Mouse (Mus musculus) right cerebral cortex, adult 2 months (tissue): ENCODE data around the gene Zbtb44.
"Not testable (repeated sequence)": the region's sequence is repeated elsewhere in the genome, so short reads cannot be mapped to it uniquely, and the experiment has no call there.

Source experiments
- DNase-seq, 2 experiments: peaks; one replicate each; pipeline ENCODE4 v3.0.0; 2021 to 2022; ENCODE audit warnings: low spot score in 2 of 2

Gene Zbtb44

DNA sequence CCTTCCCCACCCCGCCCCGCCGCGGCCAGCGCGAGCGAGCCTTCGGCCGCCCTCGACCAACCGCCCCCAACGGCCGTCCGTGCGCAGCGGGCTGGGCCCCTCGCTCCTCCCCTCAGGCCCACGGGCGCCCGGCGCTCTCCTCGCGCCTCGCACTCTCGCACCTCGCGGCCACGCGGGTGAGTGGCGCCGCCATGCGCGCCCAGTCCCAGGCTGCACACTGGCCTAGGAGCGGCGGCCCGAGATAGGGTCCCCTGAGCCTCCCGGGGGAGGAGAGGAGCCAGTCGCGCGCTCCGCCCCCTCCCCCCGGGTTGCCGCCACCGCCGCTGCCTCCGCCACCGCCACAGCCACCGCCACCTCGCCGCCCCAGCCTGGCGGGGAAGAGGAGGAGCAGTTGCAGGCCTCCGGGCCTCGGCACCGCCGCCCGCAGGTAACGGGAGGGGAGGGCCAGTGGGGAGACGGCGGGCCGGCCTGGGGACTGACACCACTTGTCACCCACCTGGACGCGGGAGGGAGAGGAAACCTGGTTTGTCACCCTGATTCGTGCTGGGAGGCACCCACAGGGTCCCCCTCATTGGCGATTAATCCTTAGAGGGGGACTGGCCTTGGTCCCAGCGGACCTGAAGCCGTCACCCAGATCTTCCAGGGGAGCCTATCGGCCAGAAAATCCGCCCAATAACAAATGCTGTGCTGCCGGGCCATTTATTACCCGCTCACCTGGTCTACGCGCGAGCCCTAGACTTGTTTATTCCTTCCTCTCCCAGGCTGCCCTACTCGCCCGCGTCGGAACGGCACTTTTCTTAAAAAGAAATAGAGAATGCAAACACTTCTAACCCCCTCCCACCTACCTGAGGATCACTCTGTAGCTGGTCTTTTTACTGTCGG, at the start of gene Zbtb44:
Gene Zbtb44 (plus strand): TSS at position 113 of the 882 bp plus-strand sequence.
- DNase-seq = peak; percentile 38 to 52

DNA sequence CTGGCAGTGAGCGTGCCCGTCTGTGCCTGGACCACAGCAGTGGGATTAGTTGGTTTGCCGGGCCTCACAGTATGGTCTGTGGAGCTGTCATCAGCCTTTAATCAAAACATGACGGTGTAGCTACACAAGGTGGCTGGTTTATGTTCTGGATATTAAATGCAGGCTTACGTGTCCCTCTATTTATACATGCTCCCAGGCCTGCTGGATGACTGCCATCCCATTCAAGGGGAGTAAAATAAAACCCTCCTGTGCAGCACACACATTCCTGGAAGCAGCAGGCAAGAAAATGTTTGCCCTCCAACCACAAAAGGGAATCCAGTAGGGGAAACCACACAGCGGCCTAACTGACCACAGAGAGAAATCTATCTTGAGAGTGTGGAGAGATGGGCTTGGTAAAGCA, 44.7 kb upstream of the Zbtb44 start:
- no peak for DNase-seq

DNA sequence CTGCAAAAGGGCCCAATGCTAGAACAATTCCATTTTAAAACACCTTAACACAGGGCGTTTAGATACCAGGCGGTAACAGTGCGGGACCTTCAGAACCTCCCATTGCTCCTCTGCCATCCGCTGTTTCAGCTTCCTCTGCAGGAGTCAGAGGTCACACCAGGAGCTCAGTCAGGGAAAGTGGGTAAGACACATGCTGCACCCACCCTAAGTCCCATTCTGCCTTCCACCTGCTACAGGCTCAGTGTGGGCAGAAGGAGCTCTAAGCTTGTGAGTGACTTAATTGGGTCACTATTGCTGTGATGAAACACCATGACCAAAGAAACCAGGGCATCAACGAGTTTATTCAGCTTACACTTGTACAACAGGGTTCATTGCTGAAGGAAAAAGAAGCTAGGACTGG, 37.3 kb upstream of the Zbtb44 start:
- no peak for DNase-seq

DNA sequence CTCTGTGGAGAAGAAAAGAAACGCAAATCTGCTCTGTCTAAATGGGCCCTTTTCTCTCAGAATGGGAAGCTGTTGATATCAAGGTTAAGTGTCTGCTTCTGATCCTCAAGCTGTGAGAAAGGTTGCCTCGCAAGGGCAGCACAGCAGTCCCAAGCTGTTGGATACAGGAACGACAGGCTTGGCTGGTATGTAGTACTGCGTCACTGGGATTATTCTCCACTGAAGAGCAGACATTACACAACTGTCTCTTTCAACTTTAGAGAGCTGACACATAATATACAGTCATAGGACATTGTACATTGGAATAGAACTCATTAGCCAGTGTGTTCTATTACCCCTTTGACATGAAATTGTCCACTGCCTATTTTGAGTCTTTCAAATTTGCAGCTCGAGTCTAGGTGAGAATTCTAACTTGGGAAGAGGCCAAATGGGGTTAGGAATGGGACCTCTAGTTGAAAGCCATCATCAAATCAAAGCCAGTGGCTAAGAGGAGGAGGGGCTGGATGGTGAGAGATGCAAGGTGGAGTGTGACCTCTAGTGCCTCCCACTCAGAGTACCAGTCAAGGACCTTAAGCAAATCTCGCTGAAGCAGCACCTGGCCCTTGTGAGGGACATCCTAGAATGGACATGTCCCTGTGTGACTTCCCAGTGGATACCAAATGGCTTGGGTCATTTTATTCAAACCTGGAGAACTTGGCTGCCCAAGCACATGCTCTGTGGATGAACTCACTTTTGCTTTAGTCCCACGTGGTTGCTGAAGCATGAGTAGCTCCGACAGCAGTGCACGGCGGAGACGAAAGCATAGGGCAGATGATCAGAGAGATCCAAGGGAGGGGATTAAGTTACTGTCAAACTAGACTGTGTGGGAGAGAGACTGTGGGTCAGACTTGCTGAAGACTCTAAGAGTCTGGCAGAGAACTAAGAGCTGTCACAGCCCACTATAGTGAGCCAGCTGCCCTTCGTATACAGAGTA, 33.6 kb upstream of the Zbtb44 start:
- no peak for DNase-seq

DNA sequence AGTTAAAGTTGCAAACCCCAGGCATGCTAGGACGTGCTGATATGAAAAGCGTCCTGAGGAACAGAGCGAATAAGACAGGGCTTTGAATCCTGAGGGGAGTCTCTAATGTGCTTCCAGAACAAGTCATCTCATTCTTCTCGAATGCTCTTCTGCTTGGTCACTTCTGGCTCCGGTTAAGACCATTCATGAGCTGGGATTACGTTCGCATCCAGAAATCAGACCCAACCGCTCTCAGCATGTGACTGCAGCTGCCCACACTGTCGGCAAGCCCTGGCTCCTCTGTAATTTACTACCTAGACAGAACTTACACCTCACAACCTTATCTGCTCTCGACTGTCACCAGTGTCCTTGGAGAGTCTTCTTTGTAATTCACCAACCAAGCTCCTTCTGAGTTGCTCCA, 29.8 kb upstream of the Zbtb44 start:
- DNase-seq = no peak

DNA sequence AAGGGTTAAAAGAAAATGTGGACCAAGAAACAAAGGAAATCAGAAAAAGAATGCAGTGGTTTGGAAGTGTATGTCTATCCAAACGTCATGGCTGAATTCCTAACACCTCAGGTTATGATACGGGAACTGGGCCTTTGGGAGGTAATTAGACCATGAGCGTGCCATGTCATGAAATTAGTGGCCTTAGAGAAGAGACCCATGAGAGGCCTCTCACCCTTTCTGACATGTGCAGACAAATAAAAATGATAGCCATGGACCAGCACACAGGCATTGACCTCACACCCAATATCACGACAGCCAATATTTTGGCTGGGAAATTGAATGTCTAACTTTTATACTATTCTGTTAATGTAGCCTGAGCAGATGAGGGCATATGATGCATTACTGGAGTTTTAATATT, 27.9 kb upstream of the Zbtb44 start:
- no peak for DNase-seq

DNA sequence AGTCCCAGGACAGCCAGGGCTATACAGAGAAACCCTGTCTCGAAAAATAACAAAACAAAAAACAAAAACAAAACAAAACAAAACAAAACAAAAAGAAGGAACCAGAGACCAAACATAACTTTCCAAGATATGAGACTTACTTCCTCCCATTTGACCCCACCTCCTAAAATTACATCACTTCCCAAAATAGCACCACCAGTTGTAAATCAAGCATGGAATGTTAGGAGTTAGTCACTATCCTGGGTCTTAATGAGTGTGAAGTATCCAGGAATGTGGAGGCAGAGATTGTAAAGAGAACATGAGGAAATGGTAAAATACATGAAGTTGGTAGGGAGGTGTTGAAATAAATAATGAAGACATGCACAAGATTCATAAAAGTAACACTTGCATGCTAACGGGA, 21.1 kb upstream of the Zbtb44 start:
- no peak for DNase-seq

DNA sequence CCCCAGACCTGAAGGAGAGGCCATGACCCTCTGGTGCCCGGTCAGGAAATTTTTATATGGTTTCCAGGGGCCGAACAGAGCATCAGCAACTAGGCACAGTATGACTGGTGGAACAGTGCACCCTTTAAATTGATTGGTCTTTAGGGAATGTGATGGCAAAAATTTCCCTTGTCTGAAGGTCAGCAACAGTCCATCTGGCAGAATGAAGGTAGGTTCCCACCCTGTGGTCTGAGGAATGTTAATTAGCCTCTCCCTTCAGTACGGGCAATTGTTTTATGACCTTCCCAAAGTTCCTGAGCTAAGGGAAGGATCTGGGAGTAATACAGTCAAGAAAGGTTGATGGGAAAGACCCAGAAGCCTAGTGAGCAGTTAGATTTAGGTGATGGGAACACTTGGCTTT, 20.4 kb upstream of the Zbtb44 start:
- DNase-seq = no peak

DNA sequence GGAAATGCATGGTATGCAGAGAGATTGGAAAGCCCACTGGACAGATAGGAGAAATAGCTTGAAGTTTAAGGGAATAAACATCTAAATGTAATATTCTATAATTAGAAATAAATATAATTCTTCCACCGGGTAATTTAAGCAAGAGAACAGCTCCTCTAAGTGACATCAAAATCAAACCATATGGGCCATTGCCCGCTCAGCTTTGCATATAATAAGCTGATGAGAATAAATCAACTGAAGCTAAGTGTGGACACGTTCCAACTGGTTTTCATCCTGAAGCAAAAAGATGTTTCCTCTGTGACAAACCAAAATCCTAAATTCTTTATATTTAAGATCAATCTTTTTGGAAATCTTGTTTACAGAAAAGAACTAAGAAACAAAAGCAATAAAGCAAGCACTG, 19.7 kb upstream of the Zbtb44 start:
- DNase-seq = no peak

DNA sequence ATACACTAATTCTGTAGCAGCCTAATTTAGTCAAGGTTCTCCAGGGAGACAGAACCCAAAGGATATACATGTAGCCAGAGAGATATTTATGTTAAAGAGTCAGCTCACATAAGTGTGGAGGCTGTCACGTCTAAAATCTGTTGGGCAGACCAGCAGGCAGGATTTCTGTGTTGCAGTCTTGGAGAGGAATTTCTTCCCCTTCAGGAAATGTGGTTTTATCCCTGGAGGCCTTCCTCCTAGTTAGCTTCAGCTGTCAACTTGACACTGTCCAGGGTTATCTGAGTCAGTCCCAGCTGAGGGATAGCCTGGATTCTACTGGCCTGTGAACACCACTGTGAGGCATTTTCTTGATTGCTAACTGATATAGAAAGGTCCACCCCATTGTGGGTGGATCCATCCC, 18.9 kb upstream of the Zbtb44 start:
- peak in 1 of 2 experiments; percentile 16 for DNase-seq

DNA sequence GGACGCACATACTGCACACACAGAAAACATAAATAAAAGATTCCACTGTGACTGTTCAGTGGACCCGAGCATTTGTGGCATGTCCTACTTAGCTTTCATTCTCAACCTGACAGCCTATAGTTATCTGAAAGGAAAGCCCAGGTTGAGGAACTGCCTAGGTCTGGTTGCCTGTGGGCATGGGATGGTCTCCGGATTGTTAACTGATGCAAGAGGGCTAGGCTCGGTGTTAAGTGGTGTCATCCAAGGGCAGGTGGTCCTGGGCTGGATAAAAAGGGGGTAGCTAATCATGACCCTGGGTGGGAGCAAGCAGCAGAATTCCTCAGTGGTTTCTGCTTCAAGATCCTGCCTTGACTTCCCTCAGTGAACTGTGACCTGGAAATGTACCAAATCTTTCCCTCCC, 17.8 kb upstream of the Zbtb44 start:
- no peak for DNase-seq

DNA sequence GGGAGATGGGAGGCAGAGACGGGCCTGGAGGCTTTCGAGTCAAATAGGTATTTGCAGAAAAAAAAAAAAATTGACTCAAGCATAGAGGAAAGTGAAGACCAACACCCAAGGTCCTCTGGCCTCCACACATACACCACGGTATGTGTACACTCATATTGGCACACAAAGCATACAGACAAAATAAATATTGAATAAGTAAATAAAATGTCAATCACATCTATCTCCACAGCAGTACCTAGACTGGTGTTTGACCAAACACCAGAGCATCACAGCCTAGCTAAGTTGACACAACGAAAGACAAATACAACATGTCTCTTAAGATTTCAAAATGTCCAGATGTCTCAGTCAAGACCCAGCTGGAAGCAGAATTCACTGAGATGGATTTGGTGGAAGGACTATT, 17.0 kb upstream of the Zbtb44 start:
- no peak for DNase-seq

DNA sequence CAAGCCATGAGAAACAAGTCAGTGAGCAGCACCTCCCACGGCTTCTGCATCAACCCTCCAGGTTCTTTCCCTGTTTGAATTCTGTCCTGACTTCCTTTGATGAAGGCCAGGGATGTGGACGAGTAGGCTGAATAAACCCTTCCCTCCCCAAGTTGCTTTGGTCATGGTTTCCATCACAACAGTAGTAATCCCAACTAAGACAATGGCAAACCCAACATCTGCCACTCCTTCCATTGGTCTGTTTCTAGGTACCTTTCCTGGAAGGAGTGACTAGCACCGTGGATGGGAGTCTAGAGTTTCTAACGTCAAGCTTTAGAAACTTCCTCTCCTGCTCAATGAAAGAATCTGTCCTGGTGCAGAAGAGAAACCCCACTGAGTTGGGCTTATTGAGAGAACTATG, 12.8 kb upstream of the Zbtb44 start:
- no peak for DNase-seq

DNA sequence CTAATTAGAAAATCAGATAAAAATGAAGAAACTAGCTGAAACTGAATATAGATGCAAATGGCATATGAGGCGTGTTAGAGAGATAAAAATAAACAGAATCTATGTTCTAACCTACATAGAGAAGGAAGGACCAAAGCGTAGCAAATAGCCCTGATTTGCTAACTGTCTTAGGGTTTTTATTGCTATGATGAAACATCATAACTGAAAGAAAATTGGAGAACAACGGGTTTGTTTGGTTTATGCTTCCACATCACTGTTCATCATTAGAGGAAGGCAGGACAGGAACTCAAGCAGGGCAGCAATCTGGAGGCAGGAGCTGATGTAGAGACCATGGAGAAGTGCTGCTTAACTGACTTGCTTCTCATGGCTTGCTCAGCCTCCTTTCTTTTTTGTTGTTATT, 12.3 kb upstream of the Zbtb44 start:
- DNase-seq = no peak

DNA sequence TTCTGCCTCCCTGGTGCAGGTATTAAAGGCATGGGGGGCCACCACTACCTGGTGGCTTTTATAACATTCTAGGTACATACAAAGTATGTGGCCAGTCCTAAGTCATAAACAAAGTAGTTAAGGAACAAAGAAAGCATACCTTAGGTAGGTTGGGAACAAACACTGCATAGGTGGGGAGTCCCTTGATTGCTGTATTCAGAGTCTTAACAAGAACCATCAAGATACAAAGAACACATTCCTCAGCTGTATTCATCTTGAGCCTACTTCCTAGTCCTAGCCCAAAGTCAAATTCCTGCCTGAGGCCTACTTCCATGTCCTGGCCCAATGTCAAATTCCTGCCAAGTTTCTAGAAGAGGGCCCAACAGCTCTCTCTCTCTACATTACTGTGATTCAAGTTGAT, 11.7 kb upstream of the Zbtb44 start:
- DNase-seq = no peak

DNA sequence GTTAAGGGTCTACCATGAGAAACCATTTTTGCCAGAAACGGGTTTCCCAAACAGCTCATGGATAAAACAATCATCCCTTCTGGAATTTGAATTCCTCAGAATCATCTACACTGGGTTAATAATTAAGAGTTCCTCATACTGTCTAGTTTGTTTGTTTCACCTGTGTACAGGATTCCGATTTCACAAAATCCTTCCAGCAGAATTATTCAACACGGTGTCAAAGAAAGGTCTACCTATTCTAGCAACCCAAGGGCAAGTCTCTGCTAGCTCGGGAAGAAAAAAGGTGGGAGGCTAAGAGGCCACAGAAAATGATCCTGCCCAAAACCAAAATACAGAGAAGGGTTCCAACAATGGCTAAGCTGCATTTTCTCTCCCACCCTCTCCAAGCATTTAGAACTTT, 2.2 kb upstream of the Zbtb44 start:
- no peak for DNase-seq

DNA sequence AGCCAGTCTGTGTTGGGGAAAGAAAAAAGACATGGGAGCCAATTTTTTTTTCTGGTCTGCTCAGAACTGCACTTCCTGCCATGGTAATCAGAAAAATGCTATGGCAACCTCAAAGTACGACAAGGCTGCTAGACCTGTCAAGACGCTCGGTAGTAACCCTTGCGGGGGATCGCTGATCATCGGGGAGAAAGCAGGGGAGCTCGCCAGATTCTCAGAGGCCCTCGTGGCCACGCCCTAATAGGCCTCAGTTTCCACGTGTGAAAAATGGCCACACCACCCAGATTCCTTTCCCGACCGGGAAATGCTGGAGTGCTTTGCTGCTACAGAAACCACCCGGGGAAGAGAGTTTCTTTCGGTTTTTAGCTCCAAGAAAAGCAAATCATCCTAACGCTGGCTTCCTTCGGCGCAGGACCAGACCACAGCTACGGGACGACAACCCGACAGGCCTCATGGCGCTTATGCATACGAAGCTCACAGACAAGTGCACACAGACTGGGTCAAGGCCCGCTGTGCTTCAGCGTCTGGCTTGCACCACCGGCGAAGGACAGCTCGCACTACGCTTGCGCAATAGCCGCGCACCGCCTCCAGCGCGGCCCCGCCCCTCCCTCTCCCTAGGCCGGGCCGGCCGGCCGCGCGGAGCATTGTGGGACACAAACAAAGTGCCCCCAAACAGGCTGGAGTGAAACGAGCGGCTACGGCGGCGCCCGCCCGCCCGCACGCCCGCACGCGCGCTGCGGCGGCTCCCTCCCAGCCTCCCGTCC, 513 bp upstream of the Zbtb44 start:
- DNase-seq = peak; percentile 95 to 96

DNA sequence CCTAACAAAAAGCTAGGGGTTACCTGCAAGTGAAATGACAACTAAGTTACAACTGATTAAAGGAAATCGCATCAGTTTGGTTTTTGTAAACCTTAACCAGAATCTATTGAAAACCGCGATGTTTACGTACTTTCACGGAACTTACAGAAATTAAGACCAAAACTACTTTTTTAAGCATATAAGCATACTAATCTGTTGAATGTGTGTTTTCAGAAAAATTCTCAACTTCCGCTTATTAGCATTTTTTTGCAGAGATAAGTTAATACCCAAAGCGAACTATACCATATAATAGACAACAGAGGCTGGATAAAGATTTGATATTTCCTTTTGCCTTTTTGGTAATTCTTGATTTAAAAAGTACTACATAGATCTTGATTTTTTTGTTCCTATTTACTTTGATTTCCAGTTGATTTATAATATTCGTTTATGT, 985 bp downstream of the Zbtb44 start:
- no peak for DNase-seq

DNA sequence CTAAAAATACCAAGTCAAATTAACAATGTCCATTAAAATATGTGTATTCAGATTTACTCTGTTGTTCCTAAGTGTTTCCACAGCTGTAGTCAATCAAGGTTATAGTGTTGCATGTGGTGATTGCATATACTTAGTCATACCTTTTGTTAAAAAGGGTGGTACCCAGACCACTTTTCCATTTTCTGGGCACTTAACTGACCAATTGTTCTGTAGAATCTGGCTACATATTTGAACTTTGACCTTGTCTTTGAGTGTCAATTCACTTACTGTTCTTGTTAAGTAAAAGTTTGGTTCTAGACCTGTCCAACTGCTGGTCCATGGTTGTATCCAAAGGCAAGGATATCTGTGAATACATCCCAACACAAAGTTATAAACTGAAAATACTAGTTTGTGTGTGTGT, 2.1 kb downstream of the Zbtb44 start:
- no peak for DNase-seq

DNA sequence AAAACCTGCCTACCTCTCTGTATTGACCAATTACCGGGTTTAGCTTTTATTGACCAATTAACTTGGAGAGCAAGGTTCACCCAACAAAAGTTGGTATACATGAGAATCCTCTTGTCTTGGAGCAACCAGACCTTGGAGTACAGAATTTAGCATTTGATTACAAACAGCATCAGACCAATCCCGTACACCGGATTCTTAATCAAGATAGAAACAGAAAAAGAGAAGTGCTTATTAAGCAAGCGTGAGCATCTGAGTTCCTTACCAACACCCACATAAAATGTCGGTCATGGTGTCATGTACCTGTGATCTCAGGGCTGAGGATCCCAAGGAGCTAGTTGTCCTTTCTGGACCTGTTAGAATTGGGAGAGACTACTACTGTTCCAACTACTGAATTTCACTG, 19.8 kb downstream of the Zbtb44 start:
- no peak for DNase-seq

DNA sequence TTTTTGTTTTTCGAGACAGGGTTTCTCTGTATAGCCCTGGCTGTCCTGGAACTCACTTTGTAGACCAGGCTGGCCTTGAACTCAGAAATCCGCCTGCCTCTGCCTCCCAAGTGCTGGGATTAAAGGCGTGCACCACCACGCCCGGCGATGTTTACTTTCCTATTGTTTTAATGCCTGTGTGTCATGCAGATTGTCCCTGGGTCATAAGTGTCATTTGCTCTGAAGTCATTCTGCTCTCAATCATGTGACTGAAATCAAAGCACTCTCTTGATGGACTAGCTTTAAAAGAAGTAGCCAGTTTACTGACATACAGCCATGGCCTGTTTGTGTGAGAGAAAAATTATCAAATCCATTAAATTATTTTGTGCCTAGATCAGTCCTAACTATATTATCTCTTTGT, 21.1 kb downstream of the Zbtb44 start:
- not testable (repeated sequence) for DNase-seq

DNA sequence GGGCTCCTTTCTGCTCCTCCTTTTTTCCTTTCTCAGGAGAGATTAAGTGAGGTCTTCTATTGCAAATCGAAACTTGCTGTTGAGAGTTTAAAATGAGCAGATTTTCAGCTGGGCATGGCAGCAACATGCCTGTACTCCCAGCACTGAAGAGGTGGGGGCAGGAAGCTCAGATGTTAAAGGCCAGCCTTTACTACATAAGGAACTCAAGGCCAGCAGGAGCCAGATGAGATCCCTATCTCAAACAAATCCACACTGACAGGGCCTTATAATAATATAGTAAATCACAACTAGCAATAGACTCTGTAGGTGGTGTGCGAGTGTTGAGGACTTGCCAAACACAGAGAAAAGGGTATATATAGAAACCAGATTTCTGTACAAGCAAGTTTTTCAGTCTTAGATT, 28.3 kb downstream of the Zbtb44 start:
- DNase-seq = no peak
